Mouse (Mus musculus): ENCODE measurements around the gene Gm11213. TPM values are rescaled to one million over a fixed set of nuclear protein-coding genes. Genes with fewer than 3 reads are reported as not detected.

Gene Gm11213
- total and polyA plus RNA-seq, 3 experiments, result not detected

GRCm38 (mm10) chr4:63572621-63573020 lies 32.4 kb downstream of the Gm11213 start:
- Histone ChIP-seq H3K4me1 (ENCODE audit: insufficient read depth, low read depth, low read length) (no peaks in the 10 kb centered on the region), H3K9me3 (replicated peaks) (peaks cover 14% of the 10 kb centered on the region), H3K27me3 (ENCODE audit: insufficient read depth, low read length) (peaks cover under 1% of the 10 kb centered on the region; the same call in 1 of the 2 replicates), H3K4me3 (ENCODE audit: low read depth, low read length) (no peak overlapping the region), H3K36me3 (replicated peaks) (peaks cover 65% of the 10 kb centered on the region)
- DNase-seq (ENCODE audit: low spot score) (no peak), ATAC-seq (ENCODE audit: extremely low read depth, insufficient number of reproducible peaks, low FRiP score, poor library complexity, severe bottlenecking) (no peak)
- TF ChIP-seq GATA2 (IDR thresholded peaks at IDR 0.05; ENCODE audit: borderline replicate concordance, low read depth, low read length) (no peak), CTCF (IDR thresholded peaks at IDR 0.05; ENCODE audit: low read depth, low read length) (no peak), TAL1 (conservative IDR thresholded peaks at IDR 0.05; ENCODE audit: low read depth, low read length) (no peak), POLR2AphosphoS5 (IDR thresholded peaks at IDR 0.05; ENCODE audit: insufficient replicate concordance, low read depth, low read length) (no peak), GATA1 (IDR thresholded peaks at IDR 0.05; ENCODE audit: borderline replicate concordance, low read length) (no peak)

DNA sequence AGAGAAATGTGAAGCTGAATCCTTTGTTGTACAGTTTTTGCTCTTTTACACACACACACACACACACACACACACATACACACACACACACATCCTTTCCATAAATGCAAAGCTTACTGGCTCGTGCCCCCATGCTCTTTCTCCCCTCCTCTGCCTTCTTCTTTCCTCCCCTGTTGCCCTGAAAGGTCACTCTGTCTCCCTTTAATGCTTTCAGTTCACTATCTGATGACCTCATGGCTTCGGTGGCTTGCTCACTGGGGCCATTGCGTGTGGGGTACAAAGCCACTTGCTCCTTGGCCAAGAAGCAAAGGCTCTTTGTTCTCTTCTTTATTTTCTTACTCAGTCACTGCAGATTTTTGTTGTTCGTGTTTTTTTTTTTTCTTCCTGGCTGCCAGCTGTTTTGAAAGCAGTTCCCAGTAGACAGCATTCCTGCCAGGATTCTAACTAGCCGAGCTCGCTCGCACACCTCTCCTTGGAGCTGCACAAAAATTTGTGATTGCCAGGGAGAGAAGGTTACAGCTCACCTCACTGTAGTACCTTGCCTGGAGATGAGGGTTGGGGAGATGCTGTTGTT lies 34.8 kb downstream of the Gm11213 start:
- Histone ChIP-seq H3K36me3 (replicated peaks) (peaks cover 78% of the 10 kb centered on the region), H3K9me3 (replicated peaks) (peaks cover 9% of the 10 kb centered on the region), H3K4me3 (ENCODE audit: low read depth, low read length) (no peak overlapping the region), H3K4me1 (ENCODE audit: insufficient read depth, low read depth, low read length) (no peaks in the 10 kb centered on the region), H3K27me3 (ENCODE audit: insufficient read depth, low read length) (no peaks in the 10 kb centered on the region)
- TF ChIP-seq TAL1 (conservative IDR thresholded peaks at IDR 0.05; ENCODE audit: low read depth, low read length), result no peak
- TF ChIP-seq GATA1 (IDR thresholded peaks at IDR 0.05; ENCODE audit: borderline replicate concordance, low read length), result no peak
- TF ChIP-seq CTCF (IDR thresholded peaks at IDR 0.05; ENCODE audit: low read depth, low read length), result no peak
- TF ChIP-seq POLR2AphosphoS5 (IDR thresholded peaks at IDR 0.05; ENCODE audit: insufficient replicate concordance, low read depth, low read length), result no peak
- DNase-seq (ENCODE audit: low spot score) (no peak), ATAC-seq (ENCODE audit: extremely low read depth, insufficient number of reproducible peaks, low FRiP score, poor library complexity, severe bottlenecking) (no peak)

GRCm38 (mm10) chr4:63569322-63569721 lies 35.7 kb downstream of the Gm11213 start:
- peaks cover 88% of the 10 kb centered on the region for H3K36me3 ChIP-seq (replicated peaks)
- H3K4me1 ChIP-seq (ENCODE audit: insufficient read depth, low read depth, low read length), result no peaks in the 10 kb centered on the region
- H3K9me3 ChIP-seq (replicated peaks), result peaks cover 9% of the 10 kb centered on the region
- H3K4me3 ChIP-seq (ENCODE audit: low read depth, low read length), result no peak overlapping the region
- ATAC-seq (ENCODE audit: extremely low read depth, insufficient number of reproducible peaks, low FRiP score, poor library complexity, severe bottlenecking) (no peak), DNase-seq (ENCODE audit: low spot score) (no peak)
- TF ChIP-seq GATA2 (IDR thresholded peaks at IDR 0.05; ENCODE audit: borderline replicate concordance, low read depth, low read length) (no peak), GATA1 (IDR thresholded peaks at IDR 0.05; ENCODE audit: borderline replicate concordance, low read length) (no peak), POLR2AphosphoS5 (IDR thresholded peaks at IDR 0.05; ENCODE audit: insufficient replicate concordance, low read depth, low read length) (no peak), CTCF (IDR thresholded peaks at IDR 0.05; ENCODE audit: low read depth, low read length) (no peak), TAL1 (conservative IDR thresholded peaks at IDR 0.05; ENCODE audit: low read depth, low read length) (no peak)
- no peaks in the 10 kb centered on the region for H3K27me3 ChIP-seq (ENCODE audit: insufficient read depth, low read length)

DNA sequence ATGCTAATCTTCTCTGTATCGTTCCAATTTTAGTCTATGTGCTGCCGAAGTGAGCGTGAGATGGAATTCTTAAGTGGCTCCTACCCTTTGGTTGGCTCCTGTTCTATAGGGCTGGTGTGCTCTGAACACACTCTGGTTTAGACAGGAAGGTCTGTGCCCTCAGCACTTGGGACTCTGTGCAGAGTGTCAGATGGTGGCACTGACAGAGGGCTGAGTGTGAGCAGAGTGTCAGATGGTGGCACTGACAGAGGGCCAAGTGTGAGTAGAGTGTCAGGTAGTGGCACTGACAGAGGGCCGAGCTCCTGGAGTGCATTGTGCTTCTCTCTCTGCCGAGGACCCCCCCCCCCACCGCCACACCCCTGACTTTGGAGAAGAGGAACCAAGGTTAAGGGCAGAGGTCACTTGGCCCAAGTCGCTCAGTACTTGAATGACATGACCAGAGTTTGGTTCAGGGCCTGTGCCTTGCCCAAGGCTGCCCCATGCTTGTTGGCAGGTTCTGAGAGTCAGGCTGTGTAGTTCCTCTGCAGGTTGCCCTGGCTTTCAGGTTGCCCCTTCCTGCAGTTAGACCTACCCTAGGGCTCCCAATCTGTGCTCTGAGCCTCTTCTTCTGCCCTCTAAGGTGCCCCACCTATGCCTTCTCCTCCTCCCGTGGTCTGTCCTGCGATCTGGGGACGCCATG lies 37.2 kb downstream of the Gm11213 start:
- no peak for ATAC-seq (ENCODE audit: extremely low read depth, insufficient number of reproducible peaks, low FRiP score, poor library complexity, severe bottlenecking)
- DNase-seq (ENCODE audit: low spot score), result no peak
- Histone ChIP-seq H3K4me3 (ENCODE audit: low read depth, low read length) (no peak overlapping the region), H3K36me3 (replicated peaks) (peaks cover 93% of the 10 kb centered on the region), H3K4me1 (ENCODE audit: insufficient read depth, low read depth, low read length) (no peaks in the 10 kb centered on the region), H3K27me3 (ENCODE audit: insufficient read depth, low read length) (no peaks in the 10 kb centered on the region), H3K9me3 (replicated peaks) (peaks cover 3% of the 10 kb centered on the region)
- TF ChIP-seq POLR2AphosphoS5 (IDR thresholded peaks at IDR 0.05; ENCODE audit: insufficient replicate concordance, low read depth, low read length) (no peak), CTCF (IDR thresholded peaks at IDR 0.05; ENCODE audit: low read depth, low read length) (no peak), GATA1 (IDR thresholded peaks at IDR 0.05; ENCODE audit: borderline replicate concordance, low read length) (no peak), TAL1 (conservative IDR thresholded peaks at IDR 0.05; ENCODE audit: low read depth, low read length) (no peak), GATA2 (IDR thresholded peaks at IDR 0.05; ENCODE audit: borderline replicate concordance, low read depth, low read length) (no peak)

DNA sequence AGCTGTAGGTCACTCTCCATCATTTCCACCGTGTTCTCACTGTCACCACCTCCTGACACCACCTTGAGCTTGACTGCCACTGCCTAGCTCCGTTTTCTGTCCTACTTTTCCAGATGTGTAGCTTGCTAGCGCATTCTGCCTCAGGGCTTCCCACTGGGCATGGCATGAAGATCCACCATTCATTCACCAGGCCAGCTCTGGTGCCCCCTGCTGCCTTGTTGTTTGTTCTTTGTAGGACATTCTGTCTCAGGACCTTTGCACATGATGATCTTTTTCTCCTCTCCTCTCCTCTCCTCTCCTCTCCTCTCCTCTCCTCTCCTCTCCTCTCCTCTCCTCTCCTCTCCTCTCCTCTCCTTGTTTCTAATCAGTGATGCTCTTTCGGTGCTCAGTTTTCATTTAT lies 42.3 kb downstream of the Gm11213 start:
- Histone ChIP-seq H3K4me1 (ENCODE audit: insufficient read depth, low read depth, low read length) (peaks cover 44% of the 10 kb centered on the region), H3K27me3 (ENCODE audit: insufficient read depth, low read length) (no peaks in the 10 kb centered on the region), H3K36me3 (replicated peaks) (peaks cover 63% of the 10 kb centered on the region), H3K9me3 (replicated peaks) (no peaks in the 10 kb centered on the region), H3K4me3 (ENCODE audit: low read depth, low read length) (no peak overlapping the region)
- ATAC-seq (ENCODE audit: extremely low read depth, insufficient number of reproducible peaks, low FRiP score, poor library complexity, severe bottlenecking) (no peak), DNase-seq (ENCODE audit: low spot score) (no peak)
- TF ChIP-seq POLR2AphosphoS5 (IDR thresholded peaks at IDR 0.05; ENCODE audit: insufficient replicate concordance, low read depth, low read length), result no peak
- no peak for TF ChIP-seq CTCF (IDR thresholded peaks at IDR 0.05; ENCODE audit: low read depth, low read length)
- no peak for TF ChIP-seq TAL1 (conservative IDR thresholded peaks at IDR 0.05; ENCODE audit: low read depth, low read length)
- no peak for TF ChIP-seq GATA1 (IDR thresholded peaks at IDR 0.05; ENCODE audit: borderline replicate concordance, low read length)
- no peak for TF ChIP-seq GATA2 (IDR thresholded peaks at IDR 0.05; ENCODE audit: borderline replicate concordance, low read depth, low read length)

GRCm38 (mm10) chr4:63561861-63562675 lies 43.0 kb downstream of the Gm11213 start:
- TF ChIP-seq GATA2 (IDR thresholded peaks at IDR 0.05; ENCODE audit: borderline replicate concordance, low read depth, low read length) (no peak), CTCF (IDR thresholded peaks at IDR 0.05; ENCODE audit: low read depth, low read length) (no peak), TAL1 (conservative IDR thresholded peaks at IDR 0.05; ENCODE audit: low read depth, low read length) (no peak)
- ATAC-seq (ENCODE audit: extremely low read depth, insufficient number of reproducible peaks, low FRiP score, poor library complexity, severe bottlenecking), result no peak
- Histone ChIP-seq H3K27me3 (ENCODE audit: insufficient read depth, low read length) (no peaks in the 10 kb centered on the region), H3K4me3 (ENCODE audit: low read depth, low read length) (no peak overlapping the region), H3K9me3 (replicated peaks) (no peaks in the 10 kb centered on the region), H3K4me1 (ENCODE audit: insufficient read depth, low read depth, low read length) (peaks cover 50% of the 10 kb centered on the region), H3K36me3 (replicated peaks) (peaks cover 64% of the 10 kb centered on the region)
- DNase-seq (ENCODE audit: low spot score), result peak; percentile 45

Measured in G1E (cell line).